Mouse (Mus musculus) CH12.LX (cell line): Measurements from ENCODE around the gene Ccnl1.

ENCODE experiments used
- E2F4 ChIP-seq: IDR thresholded peaks from 2 replicates; pipeline ENCODE4 v1.6.1; 2011; ENCODE audit warnings: low read depth, low read length, improper control_type of control experiment; ENCODE audit not compliant: insufficient replicate concordance
- NELFE ChIP-seq: IDR thresholded peaks from 2 replicates; pipeline ENCODE4 v1.6.1; 2011; ENCODE audit warnings: low read depth, low read length, improper control_type of control experiment
- POLR2A ChIP-seq: IDR thresholded peaks from 2 replicates; pipeline ENCODE4 v1.6.1; 2011; ENCODE audit warnings: low read depth, mild to moderate bottlenecking, improper control_type of control experiment, low read length
- TCF12 ChIP-seq: IDR thresholded peaks from 2 replicates; pipeline ENCODE4 v1.6.1; 2014; ENCODE audit warnings: low read depth, mild to moderate bottlenecking, inconsistent platforms, low read length, improper control_type of control experiment
- ZC3H11A ChIP-seq: IDR thresholded peaks from 2 replicates; pipeline ENCODE4 v1.6.1; 2012; ENCODE audit warnings: low read depth, mild to moderate bottlenecking, inconsistent platforms, low read length, improper control_type of control experiment
- ZKSCAN1 ChIP-seq: IDR thresholded peaks from 2 replicates; pipeline ENCODE4 v1.6.1; 2012; ENCODE audit warnings: low read depth, inconsistent platforms, low read length, improper control_type of control experiment, borderline replicate concordance
- ZNF384 ChIP-seq: IDR thresholded peaks from 2 replicates; pipeline ENCODE4 v1.6.1; 2012; ENCODE audit warnings: low read depth, low read length, improper control_type of control experiment, inconsistent platforms

DNA sequence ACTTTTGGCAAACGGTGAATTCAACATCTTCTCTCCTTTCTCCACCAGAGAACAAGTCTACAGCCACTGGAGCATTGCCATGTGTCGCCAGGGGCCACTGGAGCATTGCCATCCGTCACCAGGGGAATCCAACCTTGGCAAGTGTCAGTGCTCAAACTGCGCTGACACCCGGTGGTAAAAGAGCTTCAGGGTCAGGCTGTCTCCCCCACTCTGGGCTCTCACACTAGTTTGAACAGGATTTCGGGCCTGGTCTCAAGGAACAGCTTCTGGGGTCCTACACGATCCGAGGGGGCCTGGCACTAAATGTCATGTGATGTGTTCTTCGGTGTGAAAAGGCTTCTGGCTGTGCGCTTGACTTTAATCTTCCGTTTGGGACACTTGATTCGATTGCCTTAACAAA is 21.7 kb downstream of the Ccnl1 start:
- TF ChIP-seq TCF12: no peak
- no peak for TF ChIP-seq E2F4
- TF ChIP-seq ZNF384: no peak
- TF ChIP-seq ZC3H11A: no peak
- TF ChIP-seq ZKSCAN1: no peak
- no peak for TF ChIP-seq NELFE
- TF ChIP-seq POLR2A: no peak
